Mouse (Mus musculus) erythroblast, adult 5-6 weeks (primary cell): ENCODE results near the gene Borcs6. TPM values are rescaled to one million over a fixed set of nuclear protein-coding genes. Genes with fewer than 3 reads are reported as not detected.
A peak's percentile ranks its signal among the peaks of the same experiment; 100 is the strongest.

Source experiments
- ATAC-seq: replicated peaks from 2 replicates; pipeline ENCODE4 v1.8.0; 2016; ENCODE audit warnings: moderate number of reproducible peaks, mild to moderate bottlenecking, moderate TSS enrichment, inconsistent platforms; ENCODE audit not compliant: poor library complexity, low FRiP score, severe bottlenecking
- total RNA-seq, 2 experiments: library from RNA; stranded (forward) in 1 of 2; stranded (reverse) in 1 of 2; fragments of 150-400 nt in 1 of 2; fragments of 200-764, 138-1000 nt in 1 of 2; gene quantifications; 2 replicates each; pipeline versions ENCODE4 v1.2.3 to v1.2.4; 2015 to 2017; ENCODE audit warnings: low replicate concordance in 2 of 2

Gene Borcs6
- total RNA-seq, 2 experiments from 2014 or later, result 1.0 to 2.5 TPM

GRCm38 (mm10) chr11:69046395-69046774 is 13.1 kb upstream of the Borcs6 start:
- peak; percentile 19 for ATAC-seq

- ATAC-seq, result no peak
Measured at GRCm38 (mm10) chr11:69047592-69047991, 11.9 kb upstream of the Borcs6 start.

- ATAC-seq, result no peak
Measured at GRCm38 (mm10) chr11:69048151-69048550, 11.4 kb upstream of the Borcs6 start.

GRCm38 (mm10) chr11:69050748-69051147 is 8.8 kb upstream of the Borcs6 start:
- ATAC-seq, result no peak

GRCm38 (mm10) chr11:69051771-69052170 is 7.7 kb upstream of the Borcs6 start:
- no peak for ATAC-seq

- no peak for ATAC-seq
Measured at GRCm38 (mm10) chr11:69052824-69053421, 6.6 kb upstream of the Borcs6 start.

GRCm38 (mm10) chr11:69053848-69054247 is 5.7 kb upstream of the Borcs6 start:
- no peak for ATAC-seq

- no peak for ATAC-seq
Measured at GRCm38 (mm10) chr11:69058265-69058664, 1.3 kb upstream of the Borcs6 start.

- ATAC-seq, result peak; percentile 2
Measured at GRCm38 (mm10) chr11:69058729-69059356, 674 bp upstream of the Borcs6 start.

- no peak for ATAC-seq
Measured at GRCm38 (mm10) chr11:69059975-69060411, 476 bp downstream of the Borcs6 start.

GRCm38 (mm10) chr11:69060448-69061254 is 1.1 kb downstream of the Borcs6 start:
- no peak for ATAC-seq

- no peak for ATAC-seq
Measured at GRCm38 (mm10) chr11:69061255-69061912, 1.9 kb downstream of the Borcs6 start.

- no peak for ATAC-seq
Measured at GRCm38 (mm10) chr11:69062194-69062760, 2.8 kb downstream of the Borcs6 start.

- peak; percentile 30 for ATAC-seq
Measured at GRCm38 (mm10) chr11:69062761-69063224, 3.3 kb downstream of the Borcs6 start.

- peak; percentile 22; the same call in 1 of the 2 replicates for ATAC-seq
Measured at GRCm38 (mm10) chr11:69063413-69064201, 4.1 kb downstream of the Borcs6 start.

- ATAC-seq, result no peak
Measured at GRCm38 (mm10) chr11:69064259-69065133, 5.0 kb downstream of the Borcs6 start.

- ATAC-seq, result no peak
Measured at GRCm38 (mm10) chr11:69065394-69065925, 5.9 kb downstream of the Borcs6 start.
